ENCODE assay signal across 9 mouse cellular contexts in genomic region chr17:46546591-46546990, GRCm38 (mm10). TPM values are rescaled to one million over a fixed set of nuclear protein-coding genes. Genes with fewer than 3 reads are reported as not detected.
DNase-seq lines count a peak whose midpoint lies in the region; ATAC-seq lines count a peak whose summit lies in the region.
"Had no signal": no experiment of that assay in that cellular context is flagged by ENCODE, and none has a peak within 500 bp of the region (broad histone marks: within the 10 kb centered on the region; RNA-seq: fewer than 3 reads in every experiment).

No protein-coding gene starts in this region.

- H3K4me2 ChIP-seq in kidney, embryonic 16.5 days (replicated peaks; ENCODE audit: low read depth, low read length) = peak overlapping the region; percentile 94
- peak overlapping the region; percentile 88 for H3K4me2 ChIP-seq in embryonic facial prominence, embryonic 11.5 days (ENCODE audit: low read depth, low read length)
- peak overlapping the region; percentile 56 for H3K4me2 ChIP-seq in hindbrain, embryonic 15.5 days
- H3K4me2 ChIP-seq in midbrain, embryonic 14.5 days (ENCODE audit: low read length) = peak overlapping the region; percentile 59

- H3K9me3 ChIP-seq in kidney, embryonic 16.5 days (ENCODE audit: low read length) = no peaks in the 10 kb centered on the region
- H3K9me3 ChIP-seq in embryonic facial prominence, embryonic 11.5 days (replicated peaks; ENCODE audit: control insufficient read depth, low read length) = no peaks in the 10 kb centered on the region
- H3K9me3 ChIP-seq in hindbrain, embryonic 15.5 days = no peaks in the 10 kb centered on the region
- H3K9me3 ChIP-seq in midbrain, embryonic 14.5 days (ENCODE audit: control insufficient read depth, low read length) = no peaks in the 10 kb centered on the region

- no peak for DNase-seq in kidney, adult 11 months
- no peak for DNase-seq in embryonic facial prominence, embryonic 11.5 days (ENCODE audit: low spot score)
- no peak for DNase-seq in midbrain, embryonic 14.5 days
- DNase-seq in ovary, adult 18-20 months (ENCODE audit: low spot score) = no peak
- DNase-seq in adrenal gland, adult 2 months = no peak
- DNase-seq in spleen, postnatal 4 days (ENCODE audit: low spot score in 2 of 2) = no peak

- peak overlapping the region; percentile 79 for H3K9ac ChIP-seq in kidney, embryonic 16.5 days (replicated peaks; ENCODE audit: low read length)
- peak overlapping the region; percentile 74 for H3K9ac ChIP-seq in embryonic facial prominence, embryonic 11.5 days (replicated peaks; ENCODE audit: low read length)
- H3K9ac ChIP-seq in hindbrain, embryonic 15.5 days = peak overlapping the region; percentile 87; the same call in 1 of the 2 replicates
- H3K9ac ChIP-seq in midbrain, embryonic 14.5 days (replicated peaks; ENCODE audit: low read length) = peak overlapping the region; percentile 89

- 12% methylated on average over 7 of the region's 7 CpGs for WGBS in kidney, embryonic 16.5 days
- 10% methylated on average over 7 of the region's 7 CpGs for WGBS in embryonic facial prominence, embryonic 11.5 days
- 14% methylated on average over 7 of the region's 7 CpGs for WGBS in hindbrain, embryonic 15.5 days
- WGBS in midbrain, embryonic 14.5 days = 10% methylated on average over 7 of the region's 7 CpGs

- no peaks in the 10 kb centered on the region for H3K27me3 ChIP-seq in kidney, embryonic 16.5 days (ENCODE audit: insufficient read depth, low read length)
- no peaks in the 10 kb centered on the region; the same call in 1 of the 2 replicates for H3K27me3 ChIP-seq in embryonic facial prominence, embryonic 11.5 days (ENCODE audit: control insufficient read depth, insufficient read depth, low read length)
- H3K27me3 ChIP-seq in hindbrain, embryonic 15.5 days = no peaks in the 10 kb centered on the region; the same call in 1 of the 2 replicates
- 0 out of 2 replicates have a peak, but pooled peaks cover 5% of the 10 kb centered on the region for H3K27me3 ChIP-seq in midbrain, embryonic 14.5 days (ENCODE audit: control insufficient read depth, insufficient read depth, low read length)
- H3K27me3 ChIP-seq: Patski had no signal

- H3K36me3 ChIP-seq in kidney, embryonic 16.5 days (ENCODE audit: insufficient read depth, low read length) = peaks cover 33% of the 10 kb centered on the region
- H3K36me3 ChIP-seq in embryonic facial prominence, embryonic 11.5 days (replicated peaks; ENCODE audit: control insufficient read depth, insufficient read depth, low read depth, low read length) = peaks cover 10% of the 10 kb centered on the region
- H3K36me3 ChIP-seq in hindbrain, embryonic 15.5 days = peaks cover 40% of the 10 kb centered on the region
- peaks cover 48% of the 10 kb centered on the region for H3K36me3 ChIP-seq in midbrain, embryonic 14.5 days (ENCODE audit: control insufficient read depth, insufficient read depth, low read length)

- peaks cover 33% of the 10 kb centered on the region for H3K4me1 ChIP-seq in kidney, embryonic 16.5 days (ENCODE audit: insufficient read depth, low read length)
- H3K4me1 ChIP-seq in embryonic facial prominence, embryonic 11.5 days (ENCODE audit: control insufficient read depth, insufficient read depth, low read length) = peaks cover 4% of the 10 kb centered on the region
- peaks cover 22% of the 10 kb centered on the region for H3K4me1 ChIP-seq in hindbrain, embryonic 15.5 days (replicated peaks)
- H3K4me1 ChIP-seq in midbrain, embryonic 14.5 days (ENCODE audit: control insufficient read depth, insufficient read depth, low read length) = peaks cover 4% of the 10 kb centered on the region; the same call in 1 of the 2 replicates

- H3K27ac ChIP-seq in kidney, embryonic 16.5 days (ENCODE audit: low read length) = no peak overlapping the region
- no peak overlapping the region for H3K27ac ChIP-seq in embryonic facial prominence, embryonic 11.5 days (replicated peaks; ENCODE audit: low read depth, low read length)
- 0 out of 2 replicates have a peak overlapping the region, but pooled peaks have one; percentile 68 for H3K27ac ChIP-seq in hindbrain, embryonic 15.5 days (replicated peaks)
- H3K27ac ChIP-seq in midbrain, embryonic 14.5 days (replicated peaks; ENCODE audit: low read depth, low read length) = no peak overlapping the region

- peak overlapping the region; percentile 67 for H3K4me3 ChIP-seq in kidney, embryonic 16.5 days (ENCODE audit: low read length)
- H3K4me3 ChIP-seq in embryonic facial prominence, embryonic 11.5 days (ENCODE audit: low read depth, low read length) = peak overlapping the region; percentile 59
- H3K4me3 ChIP-seq in hindbrain, embryonic 15.5 days = peak overlapping the region; percentile 71
- H3K4me3 ChIP-seq in midbrain, embryonic 14.5 days (replicated peaks; ENCODE audit: low read depth, low read length) = peak overlapping the region; percentile 81

- ATAC-seq in kidney, embryonic 16.5 days (ENCODE audit: low FRiP score, low TSS enrichment) = no peak
- no peak for ATAC-seq in embryonic facial prominence, embryonic 11.5 days (replicated peaks; ENCODE audit: insufficient number of reproducible peaks, low FRiP score, low TSS enrichment, low read depth)
- no peak; the same call in 1 of the 2 replicates for ATAC-seq in hindbrain, embryonic 15.5 days (ENCODE audit: low FRiP score, low read depth)
- 0 out of 2 replicates have a peak, but pooled peaks have one; percentile 4 for ATAC-seq in midbrain, embryonic 14.5 days (ENCODE audit: low FRiP score, low TSS enrichment)
- ATAC-seq: Patski had no signal

RNA-seq across cellular contexts. Expression of gene Cul9, which starts 0.4 kb away (rescaled TPM):
- polyA plus RNA-seq in kidney, embryonic 16.5 days (2015; fragmentation: Nextera tagmentation; extraction: Ambion mirVana) = 6.5 TPM in 2 replicates
- 3.5 and 3.7 TPM in 2 replicates for polyA plus RNA-seq in embryonic facial prominence, embryonic 11.5 days (2014; fragmentation: Nextera tagmentation; extraction: Ambion mirVana)
- 21.0 and 26.5 TPM in 2 replicates for polyA plus RNA-seq in hindbrain, embryonic 15.5 days (2015; fragmentation: Nextera tagmentation; extraction: Ambion mirVana)
- polyA plus RNA-seq in midbrain, embryonic 14.5 days (2014; fragmentation: Nextera tagmentation; extraction: Ambion mirVana) = 13.6 and 20.6 TPM in 2 replicates
- 10 to 100 TPM; 20.0 to 23.1 TPM for total RNA-seq in adrenal gland, adult 2 months (2021)
- polyA plus RNA-seq in adrenal gland, adult 2 months (2012; rRNA removed) = 42.3 and 48.0 TPM in 2 replicates

RNA-seq across cellular contexts. Expression of gene Srf, which starts 9.4 kb away (rescaled TPM):
- 8.2 and 9.3 TPM in 2 replicates for polyA plus RNA-seq in kidney, embryonic 16.5 days (2015; fragmentation: Nextera tagmentation; extraction: Ambion mirVana)
- polyA plus RNA-seq in embryonic facial prominence, embryonic 11.5 days (2014; fragmentation: Nextera tagmentation; extraction: Ambion mirVana) = 6.4 and 11.1 TPM in 2 replicates
- polyA plus RNA-seq in hindbrain, embryonic 15.5 days (2015; fragmentation: Nextera tagmentation; extraction: Ambion mirVana) = 2.7 and 4.5 TPM in 2 replicates
- 4.2 and 5.9 TPM in 2 replicates for polyA plus RNA-seq in midbrain, embryonic 14.5 days (2014; fragmentation: Nextera tagmentation; extraction: Ambion mirVana)
- total RNA-seq in adrenal gland, adult 2 months (2021) = 10 to 100 TPM; 35.6 to 45.2 TPM
- 178 and 199 TPM in 2 replicates for polyA plus RNA-seq in adrenal gland, adult 2 months (2012; rRNA removed)

RNA-seq across cellular contexts. Expression of gene Dnph1, which starts 50.1 kb away (rescaled TPM):
- 56.5 and 60.3 TPM in 2 replicates for polyA plus RNA-seq in kidney, embryonic 16.5 days (2015; fragmentation: Nextera tagmentation; extraction: Ambion mirVana)
- polyA plus RNA-seq in embryonic facial prominence, embryonic 11.5 days (2014; fragmentation: Nextera tagmentation; extraction: Ambion mirVana) = 65.9 and 74.9 TPM in 2 replicates
- polyA plus RNA-seq in hindbrain, embryonic 15.5 days (2015; fragmentation: Nextera tagmentation; extraction: Ambion mirVana) = 21.8 and 22.4 TPM in 2 replicates
- 17.2 and 20.4 TPM in 2 replicates for polyA plus RNA-seq in midbrain, embryonic 14.5 days (2014; fragmentation: Nextera tagmentation; extraction: Ambion mirVana)
- 1 to 10 TPM; 3.7 to 6.1 TPM for total RNA-seq in adrenal gland, adult 2 months (2021)
- 3.6 and 3.7 TPM in 2 replicates for polyA plus RNA-seq in adrenal gland, adult 2 months (2012; rRNA removed)

RNA-seq across cellular contexts. Expression of gene Ttbk1, which starts 59.1 kb away (rescaled TPM):
- polyA plus RNA-seq in kidney, embryonic 16.5 days (2015; fragmentation: Nextera tagmentation; extraction: Ambion mirVana) = 0.15 and 0.23 TPM in 2 replicates
- polyA plus RNA-seq in embryonic facial prominence, embryonic 11.5 days (2014; fragmentation: Nextera tagmentation; extraction: Ambion mirVana) = 0.38 and 0.63 TPM in 2 replicates
- 8.6 and 8.9 TPM in 2 replicates for polyA plus RNA-seq in hindbrain, embryonic 15.5 days (2015; fragmentation: Nextera tagmentation; extraction: Ambion mirVana)
- 6.1 and 6.2 TPM in 2 replicates for polyA plus RNA-seq in midbrain, embryonic 14.5 days (2014; fragmentation: Nextera tagmentation; extraction: Ambion mirVana)
- total RNA-seq in adrenal gland, adult 2 months (2021) = under 1 TPM; 0.52 to 0.69 TPM
- 0.53 and 0.70 TPM in 2 replicates for polyA plus RNA-seq in adrenal gland, adult 2 months (2012; rRNA removed)

Comparison
In these comparisons a context has a peak if more than half of its experiments do, and no peak if none do; other contexts are left out.
1. RNA of gene Srf, which starts 9.4 kb away (polyA plus RNA-seq): 178 to 199 TPM in adrenal gland, adult 2 months; 8.2 to 9.3 TPM in kidney, embryonic 16.5 days, 6.4 to 11.1 TPM in embryonic facial prominence, embryonic 11.5 days, 2.7 to 4.5 TPM in hindbrain, embryonic 15.5 days and 4.2 to 5.9 TPM in midbrain, embryonic 14.5 days; every median in the first group is over 10 times any median in the second.
2. Peak in every context shown above with its lines, with median percentiles within 50 percentile points of each other: H3K4me2 ChIP-seq, H3K4me3 ChIP-seq and H3K9ac ChIP-seq.